Mouse (Mus musculus) small intestine, adult 2 months (tissue): ENCODE results near the gene Wbp4.

Source experiments
- CTCF ChIP-seq: fragments of 200-500 bp; IDR thresholded peaks from 2 replicates; pipeline ENCODE4 v1.5.1; 2012; ENCODE audit warnings: low read depth, mild to moderate bottlenecking, control low read depth, inconsistent platforms, low read length, moderate library complexity, mixed read lengths; ENCODE audit not compliant: insufficient replicate concordance, insufficient read length; ENCODE audit errors: extremely low read depth
- POLR2A ChIP-seq: fragments of 200-500 bp; IDR thresholded peaks from 2 replicates; pipeline ENCODE4 v1.6.1; 2012; ENCODE audit warnings: low read depth, mild to moderate bottlenecking, control low read depth, inconsistent platforms, low read length, moderate library complexity

DNA sequence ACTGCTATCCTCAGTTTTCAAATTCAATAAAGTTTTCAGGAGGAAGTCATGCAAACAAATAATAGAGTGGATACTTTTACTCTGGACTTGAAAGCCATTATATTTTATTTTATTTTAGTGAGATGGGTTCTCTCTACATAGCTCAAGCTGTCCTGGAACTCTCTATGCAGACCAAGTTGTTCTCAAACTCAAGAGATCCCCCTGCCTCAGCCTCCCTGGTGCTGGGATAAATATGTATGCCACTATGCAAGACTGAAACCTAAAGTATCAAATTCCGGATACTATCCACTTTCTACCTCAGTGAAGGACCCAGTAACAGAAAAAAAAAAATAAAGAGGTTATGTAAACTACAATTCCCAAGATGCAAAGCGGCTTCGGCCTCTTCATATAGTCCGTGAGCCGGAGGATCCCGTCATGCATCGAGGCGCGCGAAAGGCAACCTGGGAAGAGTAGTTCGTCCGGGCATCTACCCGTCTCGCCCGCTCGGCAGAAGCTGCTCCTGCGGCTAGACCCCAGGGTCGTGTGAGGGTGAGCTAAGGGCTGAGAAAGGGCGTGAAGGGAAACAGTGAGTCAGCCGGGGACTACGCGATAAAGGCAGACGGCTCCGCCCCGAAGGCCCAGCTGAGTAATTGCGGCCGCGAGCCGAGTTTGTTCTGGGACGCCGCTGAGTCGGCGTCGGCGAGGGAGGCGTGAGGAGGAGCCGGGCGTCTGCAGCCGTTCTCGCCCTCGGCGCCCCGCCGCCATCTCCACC is 55.2 kb downstream of the Wbp4 start, which contains the start of gene Kbtbd7:
- TF ChIP-seq CTCF: no peak
- peak; percentile 23; the same call in 1 of the 2 replicates for TF ChIP-seq POLR2A
